Mouse (Mus musculus): ENCODE data around the gene Tmem150c.

Tmem150c gene

DNA sequence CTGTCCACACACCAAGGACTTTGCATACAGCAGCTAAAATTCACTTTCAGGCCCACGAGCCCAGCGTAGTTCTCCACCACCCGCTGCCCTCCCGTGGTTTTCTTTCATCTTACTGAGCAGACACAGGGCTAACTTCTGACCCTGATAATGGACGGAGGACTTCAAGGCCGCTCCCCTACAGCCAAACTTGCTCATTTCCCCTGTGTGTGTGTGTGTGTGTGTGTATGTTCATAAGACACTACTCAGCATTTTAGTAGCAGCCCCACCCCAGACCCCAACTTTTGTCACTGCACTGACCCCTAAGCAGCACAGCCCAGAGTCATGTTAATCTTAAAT is at the start of gene Tmem150c:
Gene Tmem150c, minus strand, starts transcription at position 171 of the 336 bp plus-strand sequence.
- no peak for DNase-seq (ENCODE audit: low spot score in 2 of 2)

DNA sequence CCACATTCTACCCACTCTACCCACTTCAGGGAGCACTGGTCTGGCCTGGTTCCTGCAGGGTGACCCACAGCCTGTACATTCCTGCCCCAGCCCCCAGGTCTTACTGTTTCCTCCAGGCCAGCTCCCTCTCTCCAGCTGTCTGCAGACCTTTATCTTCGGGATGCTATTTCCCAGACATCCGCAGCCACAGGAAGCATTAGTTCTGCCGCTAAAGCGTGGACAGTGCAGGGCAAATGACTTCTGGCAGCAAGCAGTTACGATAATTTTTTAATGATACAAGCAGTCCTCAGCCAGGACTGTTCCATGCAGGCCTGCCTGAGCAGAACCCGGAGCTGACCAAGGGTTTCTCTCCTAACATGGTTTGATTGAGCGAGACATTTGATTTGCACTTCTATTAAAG is 49.5 kb upstream of the Tmem150c start:
- no peak for DNase-seq (ENCODE audit: low spot score in 2 of 2)

DNA sequence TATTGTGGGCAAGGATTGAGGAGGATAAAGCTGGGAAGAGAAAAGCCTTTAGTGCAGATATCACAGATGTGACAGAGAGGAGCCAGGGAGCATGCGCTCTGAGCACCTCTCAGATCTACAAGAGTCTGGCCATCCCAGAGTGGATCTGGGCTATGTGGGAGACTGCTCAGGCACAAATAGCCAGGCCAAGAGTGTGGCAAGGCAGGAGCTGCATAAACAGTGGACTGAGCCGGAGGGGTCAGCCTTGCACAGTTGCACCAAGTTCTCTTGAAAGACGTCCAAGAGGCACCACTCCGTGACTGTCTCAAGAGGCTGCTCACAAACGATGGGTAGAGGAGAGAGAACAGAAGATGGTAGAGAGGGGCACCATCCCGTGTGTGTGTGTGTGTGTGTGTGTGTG is 47.1 kb upstream of the Tmem150c start:
- DNase-seq (ENCODE audit: low spot score in 2 of 2): no peak

DNA sequence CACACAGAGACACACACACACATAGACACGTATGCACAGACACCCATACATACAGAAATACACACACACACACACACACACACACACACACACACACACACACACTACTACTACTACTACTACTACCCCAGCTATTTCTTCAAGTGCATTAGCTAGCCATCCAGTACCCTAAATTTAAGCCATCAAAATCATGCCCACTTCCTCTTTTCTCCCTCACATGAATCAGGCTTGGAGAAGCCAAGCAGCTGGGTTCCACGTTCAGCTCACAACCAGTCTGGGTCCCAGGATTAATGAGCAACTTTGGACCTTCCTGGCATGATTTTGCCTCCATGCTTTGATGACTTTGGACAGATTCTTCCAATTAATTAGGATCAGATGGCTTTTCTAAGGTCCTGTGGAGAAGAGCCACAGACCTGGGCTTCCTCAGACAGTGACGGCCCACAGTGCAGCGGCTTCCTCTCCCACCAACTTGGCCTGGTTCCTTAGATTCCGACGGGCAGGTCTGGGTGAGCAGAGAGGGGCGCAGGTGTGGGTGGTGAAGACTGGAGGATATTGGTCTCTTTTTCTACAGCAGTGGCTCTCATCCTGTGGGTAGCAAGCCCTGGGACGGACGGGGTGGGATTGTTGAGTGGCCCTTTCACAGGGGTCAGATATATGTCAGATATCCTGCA is 46.0 kb upstream of the Tmem150c start:
- DNase-seq (ENCODE audit: low spot score in 2 of 2): no peak

DNA sequence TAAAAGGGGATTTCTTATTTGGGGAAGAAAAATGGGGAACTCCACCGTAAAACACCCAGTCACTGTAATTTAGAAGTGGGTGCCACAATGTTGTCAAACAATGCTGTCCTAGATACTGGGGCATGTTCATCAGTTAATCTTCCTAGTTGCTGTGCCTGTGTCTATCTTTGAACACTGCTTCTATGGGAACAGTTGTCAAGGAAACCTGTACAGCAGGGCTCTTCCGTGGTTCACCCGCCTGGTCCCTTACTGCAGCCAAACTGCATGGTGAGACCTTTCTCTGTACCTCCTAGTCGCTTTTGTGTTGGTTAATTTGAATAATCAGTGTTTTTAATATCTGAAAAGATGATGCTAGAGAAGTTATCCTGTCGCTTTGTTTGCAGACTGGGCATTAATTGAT is 41.2 kb upstream of the Tmem150c start:
- DNase-seq (ENCODE audit: low spot score in 2 of 2): no peak

DNA sequence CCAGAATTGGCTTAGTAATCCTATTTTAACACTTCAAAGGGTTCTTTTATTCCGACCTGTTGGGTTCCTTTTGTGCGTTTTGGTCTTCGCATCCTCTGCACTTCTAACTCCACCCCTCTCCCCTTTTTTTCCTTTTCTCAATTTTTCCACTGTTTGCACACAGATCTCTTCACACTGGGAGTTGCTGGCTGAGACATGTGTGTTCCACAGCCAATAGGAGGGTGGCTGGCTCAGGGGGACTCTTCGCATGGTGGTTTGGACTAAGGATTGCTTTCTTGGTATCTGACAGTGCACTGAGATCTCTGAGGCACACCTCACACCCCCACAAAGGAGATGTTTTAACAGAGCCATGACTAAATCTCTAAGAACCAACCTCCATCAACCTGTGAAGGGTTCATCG is 40.7 kb upstream of the Tmem150c start:
- DNase-seq (ENCODE audit: low spot score in 2 of 2): no peak

DNA sequence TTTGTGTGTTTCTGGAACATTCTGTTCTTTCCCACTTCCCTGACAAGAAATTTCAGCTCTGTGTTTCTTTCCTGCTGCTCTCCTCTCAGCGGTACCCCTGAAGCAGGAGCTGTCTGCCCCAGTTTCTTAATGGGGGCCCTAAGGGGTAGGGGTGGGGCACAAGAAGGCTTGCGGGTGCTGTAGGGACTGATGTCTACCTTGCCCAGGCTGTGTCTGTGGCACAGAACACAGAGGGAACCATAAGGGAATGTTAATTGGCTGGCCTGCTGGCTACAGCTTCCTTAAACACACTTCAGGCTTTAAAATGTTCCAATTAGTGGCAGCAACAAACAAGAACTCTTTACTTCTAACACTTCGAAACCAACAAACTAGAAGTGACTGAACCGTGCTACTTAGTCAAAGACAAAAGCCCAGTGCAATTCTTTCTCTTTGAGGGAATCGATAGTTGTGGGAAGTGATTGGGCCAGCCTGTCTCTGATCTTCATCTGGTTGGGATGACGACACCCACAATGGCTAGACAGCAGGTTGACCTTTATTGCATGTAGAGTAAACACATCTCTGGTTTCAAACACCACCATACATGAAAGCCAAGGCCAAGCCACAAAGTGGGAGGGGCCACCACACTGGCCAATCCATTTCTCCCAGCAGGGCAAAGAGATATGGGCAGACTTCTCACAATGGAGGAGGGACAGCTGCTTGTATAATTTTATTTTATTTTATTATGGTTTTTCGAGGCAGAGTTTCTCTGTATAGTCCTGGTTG is 39.7 kb upstream of the Tmem150c start:
- DNase-seq (ENCODE audit: low spot score in 2 of 2): no peak

DNA sequence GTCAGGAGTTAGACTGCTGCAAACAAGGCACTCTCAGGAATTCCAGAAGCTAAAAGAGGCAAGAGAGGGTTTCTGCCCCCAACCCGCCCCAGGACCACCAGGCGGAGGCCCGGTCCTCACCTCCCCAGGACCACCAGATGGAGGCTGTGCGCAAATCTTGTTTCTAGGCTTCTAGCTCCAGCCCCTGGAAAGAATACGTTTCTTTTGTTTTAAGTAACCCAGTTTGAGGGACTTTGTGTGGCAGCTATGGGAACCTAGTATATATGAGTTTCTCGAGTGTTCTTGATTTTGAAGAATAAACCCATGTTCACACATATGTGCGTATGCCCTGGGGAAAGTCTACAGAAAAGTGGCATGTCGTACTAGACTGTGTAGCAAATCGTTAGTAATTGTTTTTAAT is 37.9 kb upstream of the Tmem150c start:
- no peak for DNase-seq (ENCODE audit: low spot score in 2 of 2)

DNA sequence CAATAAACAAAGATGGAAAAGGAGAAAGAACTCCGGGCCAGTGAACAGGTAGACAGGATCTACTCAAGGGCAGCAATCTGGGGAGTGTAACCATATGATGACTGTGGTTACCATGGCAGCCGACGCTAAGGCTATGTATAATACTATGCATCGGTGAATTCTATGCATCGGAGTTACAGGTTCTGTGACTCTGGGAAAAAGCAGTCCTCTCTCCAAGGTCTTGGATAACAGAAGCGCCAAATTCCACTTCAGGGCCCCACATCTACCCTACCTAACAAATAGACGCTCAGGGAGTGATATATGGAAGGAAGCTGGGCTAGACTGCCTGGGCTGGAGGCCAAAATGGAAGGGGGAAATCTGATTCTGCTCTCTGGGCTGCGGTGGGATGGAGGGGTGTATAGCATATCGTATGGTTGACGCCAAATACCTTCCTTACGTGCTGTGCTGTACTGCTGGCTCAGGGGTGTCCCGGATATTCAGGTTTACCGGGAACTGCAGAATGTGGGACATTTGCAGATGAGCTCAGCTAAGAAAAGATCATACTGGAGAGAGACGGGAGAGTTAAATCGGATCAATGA is 37.3 kb upstream of the Tmem150c start:
- no peak for DNase-seq (ENCODE audit: low spot score in 2 of 2)

DNA sequence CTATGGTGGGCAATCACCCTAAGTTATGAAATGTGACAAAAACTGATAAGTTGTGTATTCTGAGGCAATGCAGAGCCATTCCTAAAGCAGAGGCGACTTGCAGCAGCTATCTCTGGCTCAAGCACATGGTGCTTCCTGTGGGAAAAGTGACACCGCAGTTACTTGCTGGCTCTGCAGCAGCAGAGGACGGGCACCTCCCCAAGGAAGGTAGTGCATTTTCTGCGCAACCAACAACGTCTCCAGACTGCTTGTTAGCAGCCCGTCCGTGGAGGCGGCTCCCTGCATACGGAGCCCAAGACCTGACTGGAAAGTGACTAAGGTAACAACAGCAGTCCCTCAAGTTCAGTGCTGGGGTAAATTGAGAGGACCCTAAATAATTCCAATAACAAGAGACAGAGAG is 36.8 kb upstream of the Tmem150c start:
- no peak for DNase-seq (ENCODE audit: low spot score in 2 of 2)

DNA sequence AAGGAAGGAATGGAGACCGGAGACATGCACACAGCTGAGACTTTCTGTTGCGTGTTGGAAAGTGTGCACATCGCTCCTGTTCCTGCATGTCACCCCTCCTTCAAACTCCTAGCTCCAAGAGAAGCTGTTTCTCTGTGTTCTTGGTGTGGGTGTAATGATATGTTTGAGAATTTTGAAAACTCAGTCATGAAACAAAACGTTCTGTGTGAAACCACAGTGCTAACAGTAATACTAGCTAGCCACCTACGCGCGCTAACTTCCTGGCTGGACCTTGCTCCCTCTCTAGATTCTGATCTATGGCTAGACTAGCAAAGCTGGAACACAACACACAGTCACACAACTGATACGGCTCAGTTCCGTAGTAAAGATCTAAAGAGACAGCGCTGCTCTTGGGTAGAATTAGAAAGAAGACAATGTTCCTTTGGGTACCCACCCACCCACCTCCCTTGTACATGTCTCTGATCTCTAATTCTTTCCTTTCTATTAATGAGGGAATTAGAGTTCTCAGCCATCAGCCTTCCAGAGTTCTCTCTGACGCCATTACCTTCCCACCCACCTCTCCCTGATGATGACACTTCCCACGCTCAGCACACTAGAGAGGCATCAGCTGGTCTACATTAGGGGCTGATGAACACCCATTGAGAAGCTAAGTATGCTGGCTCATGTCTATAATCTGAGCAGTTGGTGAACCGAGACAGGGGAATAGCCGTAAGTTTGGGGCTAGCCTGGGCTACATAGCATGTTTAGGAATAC is 32.0 kb upstream of the Tmem150c start:
- DNase-seq (ENCODE audit: low spot score in 2 of 2): no peak

DNA sequence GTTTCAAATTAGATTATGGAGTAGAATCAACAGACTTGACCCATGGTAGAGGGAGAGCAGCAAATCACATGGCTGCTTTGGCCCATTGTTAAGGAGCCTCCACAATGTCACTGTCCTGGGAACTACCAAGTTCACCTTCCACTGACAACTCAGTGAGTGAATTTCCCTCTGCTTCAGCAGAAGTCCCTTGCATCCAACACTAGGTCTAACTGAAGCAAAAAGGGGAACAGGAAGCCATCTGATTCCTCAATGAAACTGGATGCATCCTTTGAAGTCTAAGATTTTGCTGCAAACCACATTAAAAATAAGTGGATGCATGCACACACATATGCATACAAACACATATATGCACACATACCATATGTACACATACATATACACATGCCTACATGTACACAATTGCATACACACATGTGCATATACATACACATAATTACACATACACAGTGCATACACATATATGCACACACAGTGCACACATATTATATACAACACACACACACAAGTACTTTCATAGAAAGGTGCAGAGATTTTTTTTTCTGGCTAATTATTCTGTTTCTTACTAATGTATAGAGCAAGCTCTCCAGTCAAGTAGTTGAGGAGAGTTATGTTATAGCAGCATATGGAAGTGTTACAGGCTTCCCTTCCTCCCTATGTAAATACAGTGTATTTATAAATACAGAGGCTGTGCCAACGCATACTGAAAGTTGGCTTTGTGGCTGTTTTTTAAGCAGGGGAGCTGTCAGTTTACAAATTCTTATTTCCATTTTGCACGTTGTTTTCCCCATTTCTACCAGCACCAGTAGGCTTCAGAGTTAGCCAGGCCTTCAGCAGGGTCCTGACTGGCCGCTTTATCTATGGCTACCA is 27.7 kb upstream of the Tmem150c start:
- DNase-seq (ENCODE audit: low spot score in 2 of 2): no peak

DNA sequence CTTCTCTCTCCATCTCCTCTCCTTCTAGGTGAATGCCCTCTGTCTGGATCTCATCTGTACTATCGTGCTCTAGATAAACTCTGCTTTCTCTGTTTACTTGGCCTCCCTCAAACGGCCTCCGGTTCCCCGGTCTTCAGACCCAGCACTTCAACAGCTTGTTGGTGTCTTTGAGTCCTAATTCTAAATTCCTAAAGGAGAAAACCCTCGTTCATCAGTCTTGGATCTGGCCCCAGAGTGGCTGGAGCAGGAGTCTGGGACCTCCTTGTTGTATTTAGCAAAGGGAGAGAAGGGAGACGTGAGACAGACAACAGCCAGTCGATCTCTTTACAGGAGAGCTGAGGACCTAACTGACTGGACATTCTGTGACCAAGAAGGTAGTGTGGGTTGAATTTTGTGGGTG is 27.0 kb upstream of the Tmem150c start:
- DNase-seq (ENCODE audit: low spot score in 2 of 2): no peak

DNA sequence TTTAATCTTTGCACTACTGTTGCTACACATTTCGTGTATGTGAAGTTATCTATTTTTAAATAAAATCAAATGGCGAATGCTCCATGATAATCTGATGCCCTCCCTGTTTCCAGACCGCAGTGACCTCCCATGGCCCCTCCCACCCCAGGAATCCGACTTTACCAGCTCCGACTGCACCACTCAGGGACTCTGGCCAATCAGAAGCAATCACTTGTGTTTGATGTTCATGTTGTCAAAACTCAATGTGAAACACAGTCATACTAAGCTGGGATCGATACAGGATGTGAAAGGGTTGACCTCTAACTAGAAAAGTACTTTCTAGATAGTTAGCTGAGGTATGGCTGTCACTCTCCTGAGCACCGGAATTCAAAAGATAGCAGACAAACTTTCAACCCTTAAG is 26.3 kb upstream of the Tmem150c start:
- peak in 1 of 2 experiments; percentile 42 for DNase-seq (ENCODE audit: low spot score in 2 of 2)

DNA sequence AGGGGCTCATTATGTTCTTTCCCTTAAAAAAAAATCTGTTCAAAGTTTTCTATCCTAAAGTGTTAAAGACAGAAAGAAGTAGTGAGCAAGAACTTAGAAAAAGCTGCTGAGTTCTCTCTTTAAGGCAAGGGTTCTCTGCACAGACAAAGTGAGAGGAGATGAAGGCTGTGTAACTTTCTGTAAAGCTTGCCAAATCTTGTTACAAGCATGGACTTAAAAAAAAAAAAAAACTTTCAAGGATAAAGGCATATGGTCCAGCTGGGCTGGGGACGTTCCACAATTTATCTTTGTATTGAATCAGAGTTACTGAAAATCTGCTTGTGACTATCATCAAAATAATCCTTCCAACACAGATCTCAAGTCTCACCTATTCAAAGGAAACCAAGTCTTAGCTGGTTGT is 21.4 kb upstream of the Tmem150c start:
- no peak for DNase-seq (ENCODE audit: low spot score in 2 of 2)

DNA sequence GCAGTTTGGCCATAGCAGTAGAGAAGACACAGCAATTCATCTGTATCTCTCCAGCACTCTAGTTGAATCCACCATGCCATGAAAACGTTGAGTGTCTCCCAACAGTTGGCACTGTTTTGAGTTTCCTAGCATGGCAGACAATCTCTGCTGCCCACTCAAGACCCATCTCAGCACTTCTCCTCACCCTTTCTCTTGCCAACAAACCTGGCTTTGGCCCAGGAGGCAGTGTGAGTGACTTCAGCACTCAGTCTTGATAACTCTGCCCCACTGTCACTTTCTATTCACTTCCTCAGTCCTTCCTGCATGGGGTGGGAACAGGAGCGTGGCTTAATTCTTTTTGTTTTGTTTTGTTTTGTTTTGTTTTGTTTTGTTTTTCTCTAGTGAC is 19.2 kb upstream of the Tmem150c start:
- DNase-seq (ENCODE audit: low spot score in 2 of 2): no peak

DNA sequence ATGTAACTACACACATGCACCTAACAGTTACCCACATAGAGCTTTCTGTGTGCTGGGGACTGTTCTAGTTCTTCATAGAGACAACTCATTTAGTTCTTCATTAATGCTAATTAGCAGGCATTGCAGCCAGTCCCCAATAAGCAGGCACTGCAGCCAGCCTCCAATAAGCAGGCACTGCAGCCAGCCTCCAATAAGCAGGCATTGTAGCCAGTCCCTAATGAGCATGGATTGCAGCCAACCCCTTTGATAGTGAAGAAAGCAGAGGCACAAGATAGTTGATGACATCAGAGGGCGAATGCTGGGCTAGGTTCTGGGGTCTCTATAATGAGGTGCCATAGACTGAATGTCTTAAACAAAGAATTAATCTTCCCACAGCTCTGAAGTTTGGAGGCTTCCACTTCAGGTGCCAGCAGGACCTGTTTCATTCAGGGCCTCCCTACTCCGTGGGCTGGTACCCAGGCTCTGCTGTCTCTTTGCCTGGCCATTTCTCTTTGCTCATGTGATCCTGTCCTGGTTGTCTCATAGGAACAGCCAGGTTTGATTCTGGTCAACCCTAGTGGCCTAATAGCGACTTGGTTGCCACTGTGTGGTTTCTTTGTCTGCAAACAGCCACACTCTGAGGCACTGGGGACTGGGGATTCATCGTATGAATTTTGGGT is 18.6 kb upstream of the Tmem150c start:
- DNase-seq (ENCODE audit: low spot score in 2 of 2): no peak

DNA sequence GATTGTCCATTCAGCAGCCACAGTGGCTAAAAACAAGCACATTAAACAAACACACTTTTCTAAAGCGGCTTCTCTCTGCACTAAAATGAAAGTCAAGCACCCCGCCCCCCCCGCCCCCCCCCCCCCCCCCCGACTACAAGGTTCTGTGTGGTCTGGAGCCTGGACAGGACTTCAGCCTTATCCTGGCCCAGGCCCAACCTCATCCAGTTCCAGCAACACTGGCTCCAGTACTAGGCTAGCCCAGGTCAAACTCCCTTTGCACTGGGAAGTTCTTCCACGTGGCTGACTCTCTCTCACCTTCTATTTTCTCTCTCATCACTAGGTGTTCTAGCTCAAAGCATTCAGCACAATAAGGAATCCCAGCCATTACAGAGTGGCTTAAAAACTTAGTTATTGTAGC is 17.9 kb upstream of the Tmem150c start:
- DNase-seq (ENCODE audit: low spot score in 2 of 2): no peak

DNA sequence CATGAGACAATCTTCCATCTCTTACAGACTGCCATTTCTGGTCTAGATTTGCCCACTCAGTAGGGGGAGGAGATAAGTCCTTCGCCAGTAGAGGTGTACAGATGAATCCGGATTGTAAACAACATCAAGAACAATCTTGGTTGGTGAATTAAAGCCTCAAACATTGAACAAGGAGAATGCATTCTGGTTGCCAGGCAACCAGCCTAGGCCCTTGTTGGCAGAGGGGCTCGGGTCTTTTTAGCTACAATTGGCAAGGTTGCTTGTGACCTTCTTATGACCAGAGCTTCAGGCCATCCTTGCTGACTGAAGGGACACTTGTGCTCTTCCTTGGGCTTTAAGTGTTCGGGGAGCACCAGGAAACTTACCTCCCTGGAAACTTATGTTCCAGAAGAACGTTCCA is 16.5 kb upstream of the Tmem150c start:
- DNase-seq (ENCODE audit: low spot score in 2 of 2): no peak

DNA sequence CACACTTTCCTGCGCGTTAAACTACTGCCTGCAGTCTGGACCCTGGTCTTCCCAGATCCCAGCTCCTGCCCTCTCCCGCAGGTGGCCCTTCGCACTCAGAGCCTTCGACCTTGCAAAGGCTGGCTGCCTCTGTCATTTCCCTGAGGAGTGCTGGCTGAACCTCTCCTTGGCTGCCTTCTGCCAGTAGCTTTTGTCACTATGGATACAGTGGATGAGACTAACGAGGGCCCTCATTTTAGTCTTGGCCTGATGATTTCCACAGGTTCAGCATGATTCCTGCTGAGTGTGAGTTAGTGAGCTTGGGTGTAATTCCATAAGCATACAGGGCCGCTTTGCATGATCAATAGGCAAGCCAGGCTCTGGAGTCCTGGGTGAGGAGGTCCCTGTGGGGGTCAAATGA is 16.0 kb upstream of the Tmem150c start:
- no peak for DNase-seq (ENCODE audit: low spot score in 2 of 2)

DNA sequence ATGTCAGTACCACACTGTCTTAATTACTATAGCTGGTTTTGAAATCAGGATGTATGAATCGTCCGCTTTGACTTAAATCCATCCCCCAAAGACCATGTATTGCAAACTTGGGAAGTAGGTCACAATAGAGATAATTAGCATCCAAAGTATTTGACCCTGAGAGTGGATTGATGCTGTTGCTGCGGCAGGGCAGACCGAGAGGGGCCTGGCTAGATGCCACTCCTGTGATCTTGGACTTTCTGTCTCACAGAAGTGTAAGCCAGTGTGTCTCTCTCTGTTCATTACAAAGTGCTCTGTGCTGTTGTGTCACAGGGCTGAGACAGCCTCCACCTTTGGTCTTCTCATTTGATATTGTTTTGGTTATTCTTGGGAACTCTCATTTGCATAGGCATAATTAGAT is 12.5 kb upstream of the Tmem150c start:
- DNase-seq (ENCODE audit: low spot score in 2 of 2): no peak

Data from urinary bladder, adult 18-20 months (tissue).